Mouse (Mus musculus) frontal cortex, postnatal 25 days (tissue): ENCODE measurements around the gene Vmn1r82.

ENCODE experiments used
- DNase-seq, 2 experiments: peaks; one replicate each; pipeline ENCODE4 v3.0.0; 2022; ENCODE audit warnings: low spot score in 2 of 2

The Vmn1r82 gene

DNA sequence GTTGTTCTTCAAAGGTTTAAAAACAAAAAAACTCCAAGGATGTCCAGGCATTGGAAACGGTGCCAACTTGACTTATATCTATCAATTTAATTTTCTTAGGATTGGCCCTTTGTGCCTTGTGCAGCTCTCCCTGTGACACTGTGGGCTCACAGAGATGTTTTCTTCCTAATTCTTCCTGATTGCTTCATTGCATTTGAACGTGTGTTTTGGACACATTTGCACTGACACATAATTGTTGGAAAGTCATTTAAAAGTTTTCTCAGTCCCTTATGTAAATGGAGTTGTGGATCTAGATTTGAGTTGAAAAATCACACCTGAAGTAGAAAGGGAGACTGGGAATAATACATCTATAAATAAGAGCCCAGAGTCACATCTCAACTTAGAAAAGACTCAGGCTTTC is at the start of gene Vmn1r82:
Gene Vmn1r82 (plus strand): TSS at position 301 of the 400 bp plus-strand sequence.
- no peak for DNase-seq

GRCm38 (mm10) chr7:12268169-12268568 is 32.1 kb upstream of the Vmn1r82 start, which contains the start of gene Vmn1r81:
TSS of gene Vmn1r81 (minus strand) at chr7:12268269.
- no peak for DNase-seq

DNA sequence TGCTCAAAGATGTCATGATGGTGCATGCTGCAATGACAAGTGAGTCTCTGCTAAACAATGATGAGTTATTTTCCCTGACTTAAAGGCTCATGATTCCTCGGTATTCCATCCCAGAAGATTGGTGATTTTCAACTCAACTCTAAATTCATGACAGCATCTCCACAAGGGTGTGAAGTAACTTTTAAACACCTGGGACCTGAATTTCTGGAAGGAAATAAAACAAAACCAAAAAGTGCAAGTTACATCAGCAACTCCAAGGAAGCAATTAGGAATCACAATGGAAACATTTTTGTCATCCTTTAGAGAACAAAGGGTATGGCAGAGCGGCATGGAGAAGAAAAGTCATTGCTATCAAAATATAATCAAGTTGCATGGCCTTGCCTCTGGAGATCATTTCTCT is 29.2 kb downstream of the Vmn1r82 start, which contains the start of gene Vmn1r83:
Gene Vmn1r83 (minus strand): TSS at position 101 of the 400 bp plus-strand sequence.
- DNase-seq, result no peak
